Mouse (Mus musculus): ENCODE measurements around the gene Slirp. TPM values are rescaled to one million over a fixed set of nuclear protein-coding genes. Genes with fewer than 3 reads are reported as not detected.
"Not testable (repeated sequence)": the region's sequence is repeated elsewhere in the genome, so short reads cannot be mapped to it uniquely, and the experiment has no call there.

Slirp gene
- total RNA-seq, 2 experiments from 2014 or later, result 161 to 175 TPM

- intact Hi-C loops (cut with DNase I), result no loop called here
Observed at GRCm38 (mm10) chr12:87426354-87427031, 17.2 kb upstream of the Slirp start.

GRCm38 (mm10) chr12:87428295-87428694, 15.4 kb upstream of the Slirp start:
- DNase-seq, result no peak
- intact Hi-C loops (cut with DNase I), result no loop called here

More at GRCm38 (mm10) chr12:87426354-87427031, 17.2 kb upstream of the Slirp start:
- DNase-seq, result no peak

- no peak for DNase-seq
- intact Hi-C loops (cut with DNase I), result no loop called here
Observed at GRCm38 (mm10) chr12:87428885-87429284, 14.8 kb upstream of the Slirp start.

- intact Hi-C loops (cut with DNase I), result no loop called here
- no peak for DNase-seq
Observed at GRCm38 (mm10) chr12:87442177-87443114, 1.2 kb upstream of the Slirp start.

- intact Hi-C loops (cut with DNase I), result no loop called here
- no peak for DNase-seq
Observed at GRCm38 (mm10) chr12:87443115-87443699, 489 bp upstream of the Slirp start.

- intact Hi-C loops (cut with DNase I), result no loop called here
- DNase-seq, result no peak
Observed at GRCm38 (mm10) chr12:87444211-87444610, 515 bp downstream of the Slirp start.

- intact Hi-C loops (cut with DNase I), result no loop called here
Observed at GRCm38 (mm10) chr12:87449456-87449855, 5.8 kb downstream of the Slirp start.

GRCm38 (mm10) chr12:87464678-87465297, 21.1 kb downstream of the Slirp start:
- intact Hi-C loops (cut with DNase I), result no loop called here
- no peak for DNase-seq

More at GRCm38 (mm10) chr12:87449456-87449855, 5.8 kb downstream of the Slirp start:
- DNase-seq, result no peak

- DNase-seq, result no peak
- intact Hi-C loops (cut with DNase I), result loop anchor here (2.0 kb wide), 1 partner anchor 16 kb away; no protein-coding TSS in a partner anchor
Observed at GRCm38 (mm10) chr12:87470263-87471136, 26.8 kb downstream of the Slirp start.

GRCm38 (mm10) chr12:87471421-87471963, 27.8 kb downstream of the Slirp start:
- intact Hi-C loops (cut with DNase I), result loop anchor here (2.0 kb wide), 1 partner anchor 17 kb away; no protein-coding TSS in a partner anchor
- DNase-seq, result no peak

- DNase-seq, result peak; percentile 92 to 93
- intact Hi-C loops (cut with DNase I), result loop anchor here (2.0 kb wide), 1 partner anchor 17 kb away; no protein-coding TSS in a partner anchor
Observed at GRCm38 (mm10) chr12:87471964-87472786, 28.5 kb downstream of the Slirp start, which contains the start of gene Snw1. Snw1 (minus strand) TSS chr12:87472274.

GRCm38 (mm10) chr12:87474756-87475155, 31.1 kb downstream of the Slirp start:
- intact Hi-C loops (cut with DNase I), result loop anchor here (5.0 kb wide), 1 partner anchor 1168 kb away; no protein-coding TSS in a partner anchor
- DNase-seq, result no peak

- DNase-seq; intact Hi-C loops (cut with DNase I): not testable (repeated sequence)
Observed at GRCm38 (mm10) chr12:87482482-87482881, 38.8 kb downstream of the Slirp start.

GRCm38 (mm10) chr12:87488683-87489082, 45.0 kb downstream of the Slirp start:
- intact Hi-C loops (cut with DNase I); DNase-seq: not testable (repeated sequence)

GRCm38 (mm10) chr12:87494421-87494820, 50.7 kb downstream of the Slirp start, which contains the start of gene Gm5788:
Gm5788 (plus strand) TSS chr12:87494721.
- DNase-seq; intact Hi-C loops (cut with DNase I): not testable (repeated sequence)

Measured in heart, postnatal 36 days (tissue).